Mouse (Mus musculus) gastrocnemius, adult 18-20 months (tissue): Measurements from ENCODE around the gene Gm11397. TPM values are rescaled to one million over a fixed set of nuclear protein-coding genes. Genes with fewer than 3 reads are reported as not detected.
"Not testable (repeated sequence)": the region's sequence is repeated elsewhere in the genome, so short reads cannot be mapped to it uniquely, and the experiment has no call there.

Experiments
- DNase-seq: peaks from one replicate; pipeline ENCODE4 v3.0.0; 2021; ENCODE audit warnings: low spot score
- long read RNA-seq, 2 experiments: library from polyadenylated mRNA; stranded (forward); transcript quantifications; one replicate each; pipeline ENCODE4 v2.0.0; 2021
- total RNA-seq, 2 experiments: library from RNA; stranded (reverse); gene quantifications; 2 replicates each; pipeline ENCODE4 v1.2.3; 2021

Gm11397 gene
- total RNA-seq = not detected
- long read RNA-seq, experiment 1 = 0 reads
- long read RNA-seq, experiment 2 = 0 reads

GRCm38 (mm10) chr13:33395461-33395860, at the start of gene Gm11397:
Gene Gm11397, plus strand, starts transcription at chr13:33395761.
- not testable (repeated sequence) for DNase-seq

- DNase-seq = not testable (repeated sequence)
Measured at GRCm38 (mm10) chr13:33356666-33357065, 38.9 kb upstream of the Gm11397 start.

- not testable (repeated sequence) for DNase-seq
Measured at GRCm38 (mm10) chr13:33432714-33433113, 37.2 kb downstream of the Gm11397 start.

Other genes with a start within 250 kb of the Gm11397 start
- not detected for gene Serpinb9c, start 236.0 kb upstream of the Gm11397 start, total RNA-seq
- not detected for gene Serpinb9d, start 202.8 kb upstream of the Gm11397 start, total RNA-seq
- gene Serpinb9e, start 146.1 kb upstream of the Gm11397 start, total RNA-seq = not detected
- gene Serpinb9f, start 71.7 kb upstream of the Gm11397 start, total RNA-seq = not detected
- gene Serpinb9g, start 89.0 kb downstream of the Gm11397 start, total RNA-seq = not detected